Mouse (Mus musculus): ENCODE results near the gene Tnfrsf26. TPM values are rescaled to one million over a fixed set of nuclear protein-coding genes. Genes with fewer than 3 reads are reported as not detected.
A peak's percentile ranks its signal among the peaks of the same experiment; 100 is the strongest.
"Not testable (repeated sequence)": the region's sequence is repeated elsewhere in the genome, so short reads cannot be mapped to it uniquely, and the experiment has no call there.

Gene Tnfrsf26
- total and polyA plus RNA-seq, 2 experiments from 2014 or later, result 0.37 to 0.84 TPM

DNA sequence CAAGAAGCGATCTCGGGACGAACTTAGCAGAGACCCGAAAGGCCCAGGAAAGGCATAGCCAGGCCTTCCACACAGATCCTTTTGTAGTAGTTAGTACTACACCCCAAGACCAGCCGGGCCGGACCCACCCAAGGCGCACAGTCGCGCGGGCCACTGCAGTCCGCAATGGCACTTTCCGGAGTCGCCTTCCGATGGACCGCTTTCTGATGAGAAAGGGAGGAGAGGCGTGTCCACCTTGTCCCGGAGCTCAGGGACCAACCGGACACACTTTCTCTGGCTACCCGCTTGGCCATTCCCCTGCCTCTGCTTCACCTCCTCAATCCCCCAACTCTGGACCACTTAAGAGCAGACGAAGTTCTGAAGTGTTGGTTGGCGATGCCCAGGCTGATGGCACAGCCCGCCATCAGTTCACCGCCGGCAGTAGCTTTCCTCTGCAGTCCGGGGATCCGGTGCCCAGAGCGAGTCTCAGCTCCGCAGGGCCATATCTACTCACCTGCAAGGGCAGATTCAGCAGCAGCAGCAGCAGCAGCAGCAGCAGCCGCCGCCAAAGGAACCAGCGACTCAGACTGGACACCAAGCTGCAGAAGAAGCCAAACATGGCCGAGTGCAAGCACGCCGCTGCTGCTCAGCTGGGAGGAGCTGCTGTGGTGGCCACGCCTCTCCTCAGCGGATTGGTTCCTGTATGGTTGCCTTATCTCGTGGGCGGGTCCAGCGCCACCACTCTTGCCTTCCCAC, 20.7 kb upstream of the Tnfrsf26 start, which contains the start of gene Tnfrsf22:
Gene Tnfrsf22 (minus strand): TSS at position 628 of the 735 bp plus-strand sequence.
- H3K9ac ChIP-seq (replicated peaks; ENCODE audit: low read depth, low read length), result peak within 1 kb of the TSS; percentile 46; the same call in 1 of the 2 replicates
- no peak for TF ChIP-seq CTCF (IDR thresholded peaks at IDR 0.05; ENCODE audit: low read depth)
- TF ChIP-seq EP300 (IDR thresholded peaks at IDR 0.05; ENCODE audit: low read depth), result no peak
- no peak within 1 kb of the TSS for H3K27ac ChIP-seq (ENCODE audit: low read depth)
- no peaks in the 10 kb centered on the region for H3K36me3 ChIP-seq (replicated peaks; ENCODE audit: control insufficient read depth, insufficient read depth, low read length)
- H3K27me3 ChIP-seq (ENCODE audit: control insufficient read depth, insufficient read depth, low read length), result no peaks in the 10 kb centered on the region
- peak within 1 kb of the TSS; percentile 62 for H3K4me3 ChIP-seq (ENCODE audit: low read depth, low read length)
- 4% methylated on average over 39 of the region's 39 CpGs for WGBS
- peak within 1 kb of the TSS; percentile 89 for H3K4me2 ChIP-seq (ENCODE audit: low read depth, low read length)
- H3K9me3 ChIP-seq (replicated peaks; ENCODE audit: control insufficient read depth, low read length), result no peaks in the 10 kb centered on the region
- peaks cover 6% of the 10 kb centered on the region; the same call in 1 of the 2 replicates for H3K4me1 ChIP-seq (ENCODE audit: control insufficient read depth, insufficient read depth)
- DNase-seq (ENCODE audit: low spot score) (peak; percentile 74), ATAC-seq (ENCODE audit: insufficient read depth, low read depth) (peak; percentile 94)

DNA sequence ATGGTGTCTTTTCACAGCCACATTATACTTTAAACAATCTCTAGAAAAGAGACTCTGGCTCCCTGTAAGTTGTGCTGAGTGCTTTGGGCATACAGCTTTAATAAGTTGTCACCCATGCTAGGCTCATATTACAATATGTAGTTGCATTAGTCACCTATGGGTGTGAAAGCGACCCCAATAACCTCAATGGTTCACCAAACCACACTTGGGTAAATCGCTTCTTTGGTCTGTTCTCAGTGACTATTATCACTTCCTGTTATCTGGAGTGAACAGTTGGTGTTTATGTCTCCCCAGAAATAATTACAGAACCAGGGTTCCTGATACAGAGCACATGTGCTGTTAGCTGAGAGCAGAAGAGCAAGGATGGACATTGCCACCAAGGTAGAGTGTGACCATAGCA, 15.4 kb upstream of the Tnfrsf26 start:
- not testable (repeated sequence) for H3K27ac ChIP-seq (ENCODE audit: low read depth); H3K9me3 ChIP-seq (replicated peaks; ENCODE audit: control insufficient read depth, low read length); H3K4me2 ChIP-seq (ENCODE audit: low read depth, low read length); H3K36me3 ChIP-seq (replicated peaks; ENCODE audit: control insufficient read depth, insufficient read depth, low read length); ATAC-seq (ENCODE audit: insufficient read depth, low read depth); H3K4me1 ChIP-seq (ENCODE audit: control insufficient read depth, insufficient read depth); H3K4me3 ChIP-seq (ENCODE audit: low read depth, low read length); H3K9ac ChIP-seq (replicated peaks; ENCODE audit: low read depth, low read length); DNase-seq (ENCODE audit: low spot score); H3K27me3 ChIP-seq (ENCODE audit: control insufficient read depth, insufficient read depth, low read length)
- 78% methylated on average over 2 of the region's 2 CpGs for WGBS

- no peak for DNase-seq (ENCODE audit: low spot score)
- H3K4me1 ChIP-seq (ENCODE audit: control insufficient read depth, insufficient read depth), result no peaks in the 10 kb centered on the region
- no peak for ATAC-seq (ENCODE audit: insufficient read depth, low read depth)
- 0 out of 2 replicates have a peak, but pooled peaks cover 2% of the 10 kb centered on the region for H3K9me3 ChIP-seq (replicated peaks; ENCODE audit: control insufficient read depth, low read length)
- WGBS, result 89% methylated on average over 1 of the region's 1 CpGs
- H3K9ac ChIP-seq (replicated peaks; ENCODE audit: low read depth, low read length), result no peak overlapping the region
- H3K4me2 ChIP-seq (ENCODE audit: low read depth, low read length), result no peak overlapping the region
- TF ChIP-seq EP300 (IDR thresholded peaks at IDR 0.05; ENCODE audit: low read depth) (no peak), CTCF (IDR thresholded peaks at IDR 0.05; ENCODE audit: low read depth) (no peak)
- H3K27ac ChIP-seq (ENCODE audit: low read depth), result no peak overlapping the region
- H3K27me3 ChIP-seq (ENCODE audit: control insufficient read depth, insufficient read depth, low read length), result no peaks in the 10 kb centered on the region
- no peak overlapping the region for H3K4me3 ChIP-seq (ENCODE audit: low read depth, low read length)
- no peaks in the 10 kb centered on the region for H3K36me3 ChIP-seq (replicated peaks; ENCODE audit: control insufficient read depth, insufficient read depth, low read length)
Observed at GRCm38 (mm10) chr7:143636674-143637073, 8.2 kb upstream of the Tnfrsf26 start.

- Histone ChIP-seq H3K9me3 (replicated peaks; ENCODE audit: control insufficient read depth, low read length) (0 out of 2 replicates have a peak, but pooled peaks cover 2% of the 10 kb centered on the region), H3K9ac (replicated peaks; ENCODE audit: low read depth, low read length) (no peak overlapping the region), H3K4me3 (ENCODE audit: low read depth, low read length) (no peak overlapping the region), H3K27ac (ENCODE audit: low read depth) (no peak overlapping the region), H3K27me3 (ENCODE audit: control insufficient read depth, insufficient read depth, low read length) (no peaks in the 10 kb centered on the region), H3K4me1 (ENCODE audit: control insufficient read depth, insufficient read depth) (no peaks in the 10 kb centered on the region), H3K4me2 (ENCODE audit: low read depth, low read length) (no peak overlapping the region), H3K36me3 (replicated peaks; ENCODE audit: control insufficient read depth, insufficient read depth, low read length) (no peaks in the 10 kb centered on the region)
- ATAC-seq (ENCODE audit: insufficient read depth, low read depth), result no peak
- 57% methylated on average over 2 of the region's 2 CpGs for WGBS
- no peak for TF ChIP-seq EP300 (IDR thresholded peaks at IDR 0.05; ENCODE audit: low read depth)
- no peak for TF ChIP-seq CTCF (IDR thresholded peaks at IDR 0.05; ENCODE audit: low read depth)
- no peak for DNase-seq (ENCODE audit: low spot score)
Observed at GRCm38 (mm10) chr7:143631503-143631902, 3.0 kb upstream of the Tnfrsf26 start.

DNA sequence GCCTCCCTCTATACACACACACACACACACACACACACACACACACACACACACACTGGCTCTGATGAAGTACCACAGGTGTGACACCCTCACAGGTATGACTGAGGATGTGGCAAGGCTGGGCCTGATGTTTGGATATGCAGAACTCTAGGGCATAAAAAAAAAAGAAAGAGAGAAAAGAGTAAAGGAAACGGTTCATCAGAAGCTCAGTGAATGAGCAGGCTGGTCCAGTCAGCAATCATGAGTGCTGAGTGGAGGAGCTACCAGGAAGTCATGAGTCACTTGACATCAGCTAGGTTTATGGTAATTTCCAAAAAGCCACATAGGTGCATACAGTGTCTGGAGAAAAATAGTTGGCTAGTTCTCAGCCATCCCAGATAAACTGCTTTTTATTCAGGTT, 979 bp upstream of the Tnfrsf26 start:
- Histone ChIP-seq H3K4me3 (ENCODE audit: low read depth, low read length) (no peak overlapping the region), H3K4me1 (ENCODE audit: control insufficient read depth, insufficient read depth) (no peaks in the 10 kb centered on the region), H3K27ac (ENCODE audit: low read depth) (no peak overlapping the region), H3K4me2 (ENCODE audit: low read depth, low read length) (no peak overlapping the region), H3K9ac (replicated peaks; ENCODE audit: low read depth, low read length) (no peak overlapping the region), H3K27me3 (ENCODE audit: control insufficient read depth, insufficient read depth, low read length) (no peaks in the 10 kb centered on the region), H3K36me3 (replicated peaks; ENCODE audit: control insufficient read depth, insufficient read depth, low read length) (no peaks in the 10 kb centered on the region), H3K9me3 (replicated peaks; ENCODE audit: control insufficient read depth, low read length) (0 out of 2 replicates have a peak, but pooled peaks cover 2% of the 10 kb centered on the region)
- TF ChIP-seq EP300 (IDR thresholded peaks at IDR 0.05; ENCODE audit: low read depth), result no peak
- TF ChIP-seq CTCF (IDR thresholded peaks at IDR 0.05; ENCODE audit: low read depth), result no peak
- ATAC-seq (ENCODE audit: insufficient read depth, low read depth) (no peak), DNase-seq (ENCODE audit: low spot score) (no peak)
- WGBS, result 37% methylated on average over 1 of the region's 1 CpGs
